Mouse (Mus musculus): ENCODE results near the gene Gpha2.

GRCm38 (mm10) chr19:6268670-6269132 is 42.5 kb downstream of the Gpha2 start:
- TF ChIP-seq CTCF (conservative IDR thresholded peaks at IDR 0.05; ENCODE audit: insufficient read depth, insufficient read length, low read depth, low read length) (no peak), POLR2A (IDR thresholded peaks at IDR 0.05; ENCODE audit: low read depth, low read length) (no peak)
